Mouse (Mus musculus): Measurements from ENCODE around the gene 6030408B16Rik. TPM values are rescaled to one million over a fixed set of nuclear protein-coding genes. Genes with fewer than 3 reads are reported as not detected.

6030408B16Rik gene
- polyA plus RNA-seq, 1 experiment: 0.13 TPM

DNA sequence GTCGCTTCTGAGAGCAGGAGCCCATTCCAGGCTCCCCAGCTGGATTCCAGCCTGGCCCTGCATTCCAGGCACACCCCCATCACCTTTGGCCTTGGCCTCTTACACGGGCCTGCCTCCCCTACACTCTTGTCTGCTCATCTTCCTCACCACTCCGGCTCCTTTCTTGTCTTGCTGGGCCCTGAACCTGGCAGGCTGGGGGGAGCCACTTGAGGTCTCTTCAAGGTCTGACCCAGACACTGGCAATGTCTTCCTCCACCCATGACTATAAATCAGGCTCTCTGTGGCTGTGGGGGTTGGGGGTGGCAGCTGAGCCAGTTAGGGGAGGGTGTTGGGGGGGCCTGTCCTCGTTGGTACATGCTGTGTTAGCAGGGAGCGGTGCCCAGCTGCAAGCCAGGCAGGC lies 14.4 kb upstream of the 6030408B16Rik start:
- TF ChIP-seq CTCF (conservative IDR thresholded peaks at IDR 0.05; ENCODE audit: insufficient read depth, insufficient read length, low read depth, low read length): no peak
- no peak for TF ChIP-seq POLR2A (IDR thresholded peaks at IDR 0.05; ENCODE audit: low read depth, low read length)
- no peaks in the 10 kb centered on the region for H3K4me1 ChIP-seq (ENCODE audit: control insufficient read depth, insufficient read depth, low read length)
- WGBS: 59% methylated on average over 5 of the region's 5 CpGs
- H3K27me3 ChIP-seq (replicated peaks; ENCODE audit: control insufficient read depth, insufficient read depth, low read length): no peaks in the 10 kb centered on the region
- DNase-seq: no peak
- H3K36me3 ChIP-seq (ENCODE audit: control insufficient read depth, insufficient read depth, low read length): no peaks in the 10 kb centered on the region
- no peak overlapping the region for H3K27ac ChIP-seq (ENCODE audit: insufficient read depth, low read depth, low read length)
- H3K4me3 ChIP-seq (ENCODE audit: insufficient read depth, low read depth, low read length): no peak overlapping the region

DNA sequence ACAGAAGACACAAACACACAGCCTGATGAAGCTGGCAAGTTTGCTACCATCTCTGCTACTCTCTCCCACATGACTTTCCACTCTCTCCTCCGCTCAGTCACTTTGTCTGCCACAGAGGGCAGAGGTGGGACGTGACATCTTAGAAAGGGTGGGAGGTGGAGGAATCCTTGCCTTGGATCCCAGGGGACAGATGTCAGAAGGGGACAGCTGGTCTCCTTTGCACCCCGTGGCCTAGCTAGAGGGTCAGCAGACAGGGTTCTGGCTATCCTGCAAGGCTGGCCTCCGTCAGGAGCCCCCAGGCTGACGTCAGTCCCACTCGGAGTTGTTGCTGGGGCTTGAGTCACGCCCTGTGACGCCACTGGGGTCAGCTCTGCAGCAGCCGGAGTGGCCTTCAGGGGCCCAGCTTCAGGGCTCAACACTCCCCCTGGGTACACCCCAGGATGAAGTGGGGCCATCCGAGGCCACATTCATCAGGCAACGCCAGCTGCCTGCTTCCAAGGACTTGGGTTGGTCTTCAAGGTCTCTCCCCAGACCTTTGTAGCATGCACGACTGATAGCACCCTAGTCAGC lies 13.5 kb upstream of the 6030408B16Rik start:
- WGBS: 64% methylated on average over 12 of the region's 12 CpGs
- no peak for DNase-seq
- Histone ChIP-seq H3K27me3 (replicated peaks; ENCODE audit: control insufficient read depth, insufficient read depth, low read length) (no peaks in the 10 kb centered on the region), H3K36me3 (ENCODE audit: control insufficient read depth, insufficient read depth, low read length) (no peaks in the 10 kb centered on the region), H3K4me3 (ENCODE audit: insufficient read depth, low read depth, low read length) (no peak overlapping the region), H3K27ac (ENCODE audit: insufficient read depth, low read depth, low read length) (no peak overlapping the region), H3K4me1 (ENCODE audit: control insufficient read depth, insufficient read depth, low read length) (no peaks in the 10 kb centered on the region)
- TF ChIP-seq POLR2A (IDR thresholded peaks at IDR 0.05; ENCODE audit: low read depth, low read length): no peak
- no peak for TF ChIP-seq CTCF (conservative IDR thresholded peaks at IDR 0.05; ENCODE audit: insufficient read depth, insufficient read length, low read depth, low read length)

DNA sequence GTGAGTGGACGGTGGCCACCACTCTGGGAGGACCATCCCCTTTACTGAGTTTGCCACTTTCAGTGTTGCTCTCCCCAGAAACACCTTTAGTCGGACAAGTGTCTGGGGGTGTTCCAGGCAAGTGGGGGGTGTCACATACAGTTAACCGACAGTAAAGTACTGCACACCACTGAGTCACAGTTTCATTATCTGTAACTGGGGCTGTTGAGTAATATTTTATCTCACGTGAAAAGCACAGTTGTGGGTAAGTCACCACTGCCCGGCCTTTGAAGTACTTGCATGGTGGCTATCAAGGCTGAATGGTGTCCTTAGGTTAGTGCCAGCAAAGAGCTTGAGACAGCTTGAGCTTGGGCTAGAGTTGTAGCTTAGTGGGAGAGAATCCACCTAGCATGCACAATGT lies 10.5 kb upstream of the 6030408B16Rik start:
- TF ChIP-seq POLR2A (IDR thresholded peaks at IDR 0.05; ENCODE audit: low read depth, low read length) (no peak), CTCF (conservative IDR thresholded peaks at IDR 0.05; ENCODE audit: insufficient read depth, insufficient read length, low read depth, low read length) (no peak)
- Histone ChIP-seq H3K27ac (ENCODE audit: insufficient read depth, low read depth, low read length) (no peak overlapping the region), H3K4me1 (ENCODE audit: control insufficient read depth, insufficient read depth, low read length) (peaks cover 11% of the 10 kb centered on the region; the same call in 1 of the 2 replicates), H3K36me3 (ENCODE audit: control insufficient read depth, insufficient read depth, low read length) (no peaks in the 10 kb centered on the region), H3K4me3 (ENCODE audit: insufficient read depth, low read depth, low read length) (no peak overlapping the region), H3K27me3 (replicated peaks; ENCODE audit: control insufficient read depth, insufficient read depth, low read length) (no peaks in the 10 kb centered on the region)
- 79% methylated on average over 5 of the region's 5 CpGs for WGBS
- DNase-seq: no peak

DNA sequence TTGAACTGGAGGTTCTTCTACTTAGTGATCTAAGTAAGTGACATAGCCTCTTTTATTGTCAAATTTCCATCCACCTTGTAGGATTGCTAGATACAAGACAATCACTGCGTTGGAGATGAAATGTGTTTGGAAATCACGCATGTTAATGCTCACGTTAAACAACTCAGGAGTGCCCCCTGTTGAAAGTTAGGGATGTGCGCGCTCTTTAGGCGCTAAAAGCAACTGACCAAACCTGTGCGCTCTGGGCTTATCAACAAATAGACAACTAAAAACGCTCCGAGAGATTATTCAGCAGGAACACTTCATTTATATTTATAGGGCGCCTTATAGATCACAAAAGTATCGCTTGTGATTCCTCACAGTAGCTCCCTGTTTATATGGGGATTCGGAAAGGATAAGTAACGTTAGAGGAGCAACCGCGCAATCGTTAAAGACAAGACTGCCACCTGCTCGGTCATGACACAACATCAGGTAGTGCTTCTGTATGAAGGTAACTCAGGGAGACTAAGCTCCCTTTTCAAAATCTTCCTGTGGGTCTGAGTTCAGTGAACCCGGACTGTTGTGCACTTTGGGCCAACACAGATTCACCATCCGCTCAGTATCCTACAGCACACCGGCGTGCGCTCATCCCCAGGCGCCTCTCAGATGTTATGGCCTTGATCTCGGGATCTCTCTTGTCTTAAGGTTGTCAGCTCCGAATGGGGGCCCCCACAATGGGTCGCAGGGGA lies 9.7 kb upstream of the 6030408B16Rik start:
- under 1% methylated on average over 26 of the region's 26 CpGs for WGBS
- TF ChIP-seq CTCF (conservative IDR thresholded peaks at IDR 0.05; ENCODE audit: insufficient read depth, insufficient read length, low read depth, low read length): peak; percentile 73
- no peak for TF ChIP-seq POLR2A (IDR thresholded peaks at IDR 0.05; ENCODE audit: low read depth, low read length)

DNA sequence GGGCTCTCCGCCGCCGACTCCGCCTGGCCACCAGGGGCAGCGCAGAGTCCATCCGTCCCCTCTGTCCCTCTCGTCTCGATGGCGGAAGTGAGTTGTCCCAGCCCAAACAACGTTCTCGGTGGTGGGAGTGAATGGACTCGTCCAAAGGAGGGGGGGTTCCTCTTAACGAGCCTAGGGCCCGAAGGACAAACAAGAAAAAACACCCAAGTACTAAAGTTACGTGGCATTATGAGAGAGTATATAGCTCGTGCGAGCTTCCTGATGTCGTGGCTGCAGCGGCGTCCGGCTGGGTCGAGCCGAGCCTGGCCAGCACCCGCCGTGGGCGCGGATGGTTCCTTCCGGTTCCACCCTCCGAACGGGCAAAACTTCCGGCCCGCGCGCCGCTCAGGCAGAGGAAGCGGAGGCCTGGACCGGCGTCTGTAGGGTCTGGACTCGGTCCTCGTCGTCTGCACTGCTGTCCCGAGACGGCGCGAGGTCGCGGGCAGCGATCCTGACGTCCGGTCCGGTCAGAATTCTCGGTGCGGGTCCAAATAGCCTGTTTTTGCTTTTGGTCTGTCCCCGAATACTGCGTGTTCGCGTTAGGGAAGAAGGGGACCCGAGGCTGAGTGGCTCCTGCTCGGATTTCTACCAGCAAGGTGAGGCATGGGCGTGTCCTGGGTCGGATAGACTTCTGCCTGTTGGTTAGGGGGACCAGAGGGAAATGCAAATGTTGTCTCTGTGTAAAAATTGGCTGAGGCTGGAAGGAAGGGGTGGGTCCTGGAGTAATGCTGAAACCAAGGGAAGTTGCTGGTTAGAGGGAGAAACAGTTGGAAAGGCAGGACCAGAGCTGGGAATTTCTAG lies 8.9 kb upstream of the 6030408B16Rik start, which contains the start of gene Atg101:
Atg101 (plus strand) TSS at position 362 of the 840 bp plus-strand sequence.
- peak; percentile 88 for TF ChIP-seq CTCF (conservative IDR thresholded peaks at IDR 0.05; ENCODE audit: insufficient read depth, insufficient read length, low read depth, low read length)
- TF ChIP-seq POLR2A (IDR thresholded peaks at IDR 0.05; ENCODE audit: low read depth, low read length): peak; percentile 62
- peaks cover 11% of the 10 kb centered on the region; the same call in 1 of the 2 replicates for H3K4me1 ChIP-seq (ENCODE audit: control insufficient read depth, insufficient read depth, low read length)
- H3K27me3 ChIP-seq (replicated peaks; ENCODE audit: control insufficient read depth, insufficient read depth, low read length): no peaks in the 10 kb centered on the region
- H3K27ac ChIP-seq (ENCODE audit: insufficient read depth, low read depth, low read length): peak within 1 kb of the TSS; percentile 98
- H3K36me3 ChIP-seq (ENCODE audit: control insufficient read depth, insufficient read depth, low read length): no peaks in the 10 kb centered on the region
- peak within 1 kb of the TSS; percentile 87 for H3K4me3 ChIP-seq (ENCODE audit: insufficient read depth, low read depth, low read length)
- under 1% methylated on average over 61 of the region's 61 CpGs for WGBS
- peak; percentile 93 for DNase-seq

More for the DNA sequence above, 9.7 kb upstream of the 6030408B16Rik start:
- Histone ChIP-seq H3K27me3 (replicated peaks; ENCODE audit: control insufficient read depth, insufficient read depth, low read length) (no peaks in the 10 kb centered on the region), H3K27ac (ENCODE audit: insufficient read depth, low read depth, low read length) (peak overlapping the region; percentile 29; the same call in 1 of the 2 replicates), H3K4me1 (ENCODE audit: control insufficient read depth, insufficient read depth, low read length) (peaks cover 11% of the 10 kb centered on the region; the same call in 1 of the 2 replicates), H3K4me3 (ENCODE audit: insufficient read depth, low read depth, low read length) (peak overlapping the region; percentile 87), H3K36me3 (ENCODE audit: control insufficient read depth, insufficient read depth, low read length) (no peaks in the 10 kb centered on the region)
- peak; percentile 80 for DNase-seq

DNA sequence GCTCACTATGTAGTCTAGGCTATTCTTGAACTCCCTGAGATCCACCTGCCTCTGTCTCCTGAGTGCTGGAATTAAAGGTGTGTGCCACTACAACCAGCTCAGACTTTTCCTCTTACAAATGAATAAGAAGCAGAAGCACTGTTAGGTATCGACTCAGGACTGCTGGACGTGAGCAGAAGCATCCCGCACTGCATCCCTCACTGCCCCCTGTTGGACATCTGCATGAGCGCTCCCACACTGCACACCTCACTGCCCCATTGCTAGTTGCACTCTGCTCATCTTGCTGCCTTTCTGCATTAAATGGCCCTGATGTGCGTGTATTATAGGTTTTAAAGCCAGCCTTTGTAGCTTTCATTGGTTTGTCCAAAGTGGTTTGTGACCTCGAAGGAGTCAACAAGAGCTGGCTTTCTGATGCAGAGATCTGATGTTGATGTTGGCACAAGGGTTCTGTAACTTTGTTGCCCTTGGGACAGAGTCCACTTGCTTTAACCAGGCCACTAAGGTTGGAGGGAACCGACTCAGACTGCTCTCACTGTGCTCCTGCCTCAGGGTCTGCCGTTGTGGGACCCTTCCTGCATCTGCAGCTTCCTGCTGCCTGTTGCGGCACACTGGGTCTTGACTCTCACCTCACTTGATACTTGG lies 6.8 kb upstream of the 6030408B16Rik start:
- H3K27me3 ChIP-seq (replicated peaks; ENCODE audit: control insufficient read depth, insufficient read depth, low read length): no peaks in the 10 kb centered on the region
- peak; percentile 61 for DNase-seq
- no peak for TF ChIP-seq POLR2A (IDR thresholded peaks at IDR 0.05; ENCODE audit: low read depth, low read length)
- peak; percentile 70 for TF ChIP-seq CTCF (conservative IDR thresholded peaks at IDR 0.05; ENCODE audit: insufficient read depth, insufficient read length, low read depth, low read length)
- H3K36me3 ChIP-seq (ENCODE audit: control insufficient read depth, insufficient read depth, low read length): no peaks in the 10 kb centered on the region
- no peak overlapping the region for H3K4me3 ChIP-seq (ENCODE audit: insufficient read depth, low read depth, low read length)
- H3K4me1 ChIP-seq (ENCODE audit: control insufficient read depth, insufficient read depth, low read length): peaks cover 11% of the 10 kb centered on the region; the same call in 1 of the 2 replicates
- no peak overlapping the region for H3K27ac ChIP-seq (ENCODE audit: insufficient read depth, low read depth, low read length)
- 43% methylated on average over 9 of the region's 9 CpGs for WGBS

Measured in kidney, adult 2 months (tissue).